Mouse (Mus musculus): ENCODE results near the gene Gm6020.
"Not testable (repeated sequence)": the region's sequence is repeated elsewhere in the genome, so short reads cannot be mapped to it uniquely, and the experiment has no call there.

Gene Gm6020

GRCm38 (mm10) chr19:61183590-61183989 lies at the start of gene Gm6020:
Gene Gm6020 (plus strand): TSS chr19:61183890.
- not testable (repeated sequence) for DNase-seq (ENCODE audit: low read depth)

- DNase-seq (ENCODE audit: low read depth) = no peak
These were observed 45.0 kb upstream of the Gm6020 start for GRCm38 (mm10) chr19:61138655-61139054.

- peak; percentile 90 for DNase-seq (ENCODE audit: low read depth)
These were observed 43.1 kb upstream of the Gm6020 start, which contains the start of gene Zfp950 for GRCm38 (mm10) chr19:61140342-61141206. Gene Zfp950 (minus strand): TSS chr19:61140840.

DNA sequence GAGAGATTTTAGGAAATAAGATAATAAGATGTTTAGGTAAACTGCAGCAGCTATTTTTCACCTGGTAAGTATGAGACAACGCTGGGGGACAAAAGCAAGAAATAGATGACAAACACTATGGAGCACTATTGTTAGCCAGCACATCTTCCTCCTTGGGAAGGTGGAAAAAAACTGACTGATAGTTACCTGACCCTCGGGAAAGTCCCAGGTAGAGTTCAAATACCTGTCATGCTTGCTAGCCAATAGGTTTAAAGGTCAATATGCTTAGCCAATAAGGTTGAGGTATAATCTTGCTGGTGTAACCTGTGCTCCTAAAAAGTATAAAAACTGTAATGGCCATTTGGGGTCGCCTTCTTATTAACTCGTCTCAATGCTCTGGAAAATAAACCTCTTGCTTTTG lies 42.4 kb upstream of the Gm6020 start:
- no peak for DNase-seq (ENCODE audit: low read depth)

DNA sequence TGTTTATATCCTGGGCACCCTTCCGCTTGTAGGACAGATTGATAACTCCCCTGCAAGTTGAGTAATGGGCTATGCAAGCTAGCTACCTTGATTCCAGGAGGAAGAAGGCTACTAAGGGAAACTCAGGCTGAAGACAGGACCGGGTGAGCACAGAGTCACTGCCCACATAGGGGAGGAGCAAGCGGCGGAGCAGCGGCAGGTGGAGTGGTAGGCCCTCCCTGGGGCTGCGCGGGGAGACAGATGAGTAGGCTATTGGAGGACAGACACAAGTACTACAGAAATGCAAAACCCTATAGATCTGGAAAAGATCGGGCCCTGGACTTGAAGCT lies 32.4 kb upstream of the Gm6020 start:
- peak; percentile 45 for DNase-seq (ENCODE audit: low read depth)

DNA sequence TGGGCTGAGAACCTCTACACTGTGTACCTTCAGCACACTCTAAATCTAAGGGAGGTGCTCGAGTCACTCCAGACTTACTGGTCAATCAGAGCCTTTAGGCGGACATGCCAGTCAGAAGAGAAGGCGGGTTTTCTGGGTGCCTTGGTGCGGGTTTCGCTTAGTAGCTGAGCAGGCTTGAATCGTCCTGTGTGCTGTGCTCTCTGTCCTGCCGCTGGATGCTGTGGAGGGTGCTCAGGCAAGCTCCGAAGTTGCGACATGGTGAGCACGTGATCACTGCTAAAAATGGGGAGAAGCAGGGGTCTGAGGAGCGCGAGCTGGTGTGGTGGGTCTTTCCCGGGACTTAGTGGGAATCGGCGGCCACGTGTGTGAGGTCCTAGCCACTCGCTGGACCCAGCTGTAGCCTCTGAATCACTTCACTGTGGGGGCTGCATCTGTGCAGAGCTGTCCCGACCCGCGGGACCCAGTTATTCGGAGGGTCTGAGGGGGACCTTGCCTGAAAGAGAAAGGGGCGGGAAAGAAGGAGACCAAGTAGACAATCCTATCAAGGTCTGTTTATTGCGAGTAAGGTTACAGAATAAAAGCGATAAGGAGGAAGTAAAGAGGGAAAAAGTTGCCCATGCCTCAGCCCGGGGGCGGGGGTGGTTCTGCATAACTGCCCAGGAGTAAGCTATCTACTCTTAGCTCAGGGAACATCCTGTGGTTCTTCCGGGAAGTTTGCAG lies 31.8 kb upstream of the Gm6020 start:
- DNase-seq (ENCODE audit: low read depth) = peak; percentile 31

GRCm38 (mm10) chr19:61175756-61176324 lies 7.8 kb upstream of the Gm6020 start, which contains the start of gene Gm7102:
Gene Gm7102 (minus strand): TSS chr19:61176309.
- DNase-seq (ENCODE audit: low read depth) = no peak

GRCm38 (mm10) chr19:61199316-61199715 lies 15.6 kb downstream of the Gm6020 start:
- DNase-seq (ENCODE audit: low read depth) = peak; percentile 93

DNA sequence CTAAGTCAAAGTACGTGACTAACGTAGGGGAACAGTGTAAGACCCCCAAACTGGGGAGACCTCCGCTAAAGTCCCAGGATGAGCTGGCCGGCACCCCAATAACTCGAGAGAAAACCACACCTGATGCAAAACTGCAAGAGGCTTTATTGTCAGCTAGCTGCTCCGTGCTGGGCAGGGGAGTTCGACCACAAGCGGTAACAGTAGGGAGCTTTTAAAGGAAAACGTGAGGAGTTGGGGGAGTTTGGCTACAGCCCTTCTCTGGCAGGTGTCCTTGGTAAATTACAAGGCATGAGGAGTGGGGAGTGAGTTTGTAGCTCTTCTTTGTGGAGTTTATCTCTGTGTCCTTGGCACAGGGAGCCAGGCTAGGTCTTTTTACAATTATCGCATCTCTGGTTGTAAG lies 16.1 kb downstream of the Gm6020 start:
- peak; percentile 60 for DNase-seq (ENCODE audit: low read depth)

DNA sequence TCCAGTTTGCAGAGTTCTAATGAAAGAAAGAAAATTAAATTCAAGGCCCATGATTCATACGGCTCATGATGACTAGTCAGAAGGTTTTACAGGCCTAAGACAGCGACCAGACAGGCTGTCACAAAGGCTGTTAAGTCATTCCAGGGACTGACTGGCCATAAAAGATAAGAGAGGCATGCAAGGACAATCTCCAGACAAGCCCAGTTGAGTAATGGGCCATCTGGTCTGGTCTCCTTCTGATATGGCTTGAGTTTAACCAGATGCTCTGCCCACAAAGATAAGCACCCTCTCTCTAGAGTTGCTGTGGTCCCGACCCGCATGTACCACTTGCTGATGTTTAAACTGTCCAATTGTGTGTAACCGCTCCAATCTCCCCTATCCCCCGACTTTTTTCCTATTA lies 23.8 kb downstream of the Gm6020 start:
- not testable (repeated sequence) for DNase-seq (ENCODE audit: low read depth)

DNA sequence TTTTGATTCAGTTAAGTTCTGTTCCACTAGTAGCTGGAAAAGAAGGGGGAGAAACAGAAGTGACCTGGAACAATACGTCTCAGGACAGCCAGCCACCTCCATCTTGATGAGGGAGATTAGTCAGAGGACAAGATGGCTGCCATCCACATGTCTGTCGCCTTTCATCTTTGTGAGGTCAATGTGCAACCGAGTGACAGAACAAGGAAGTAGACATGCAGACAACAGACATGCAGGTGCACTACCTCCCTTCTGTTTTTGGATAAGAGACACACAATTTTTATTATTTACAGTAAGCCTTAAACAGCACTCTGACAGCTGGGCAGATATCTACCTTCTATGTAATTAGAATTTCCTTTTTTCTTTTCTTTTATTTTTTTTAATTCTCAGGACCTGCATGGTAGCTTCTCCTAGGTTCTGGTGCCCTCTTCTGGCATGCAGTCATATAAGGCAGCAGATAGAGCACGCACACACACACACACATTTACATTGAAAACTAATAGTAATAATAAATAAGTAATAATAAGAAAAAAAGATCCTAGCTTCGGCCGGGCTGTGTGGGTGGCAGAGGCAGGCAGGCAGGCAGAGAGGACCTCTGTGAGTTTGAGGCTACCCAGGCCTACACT lies 40.1 kb downstream of the Gm6020 start:
- DNase-seq (ENCODE audit: low read depth) = peak; percentile 63

DNA sequence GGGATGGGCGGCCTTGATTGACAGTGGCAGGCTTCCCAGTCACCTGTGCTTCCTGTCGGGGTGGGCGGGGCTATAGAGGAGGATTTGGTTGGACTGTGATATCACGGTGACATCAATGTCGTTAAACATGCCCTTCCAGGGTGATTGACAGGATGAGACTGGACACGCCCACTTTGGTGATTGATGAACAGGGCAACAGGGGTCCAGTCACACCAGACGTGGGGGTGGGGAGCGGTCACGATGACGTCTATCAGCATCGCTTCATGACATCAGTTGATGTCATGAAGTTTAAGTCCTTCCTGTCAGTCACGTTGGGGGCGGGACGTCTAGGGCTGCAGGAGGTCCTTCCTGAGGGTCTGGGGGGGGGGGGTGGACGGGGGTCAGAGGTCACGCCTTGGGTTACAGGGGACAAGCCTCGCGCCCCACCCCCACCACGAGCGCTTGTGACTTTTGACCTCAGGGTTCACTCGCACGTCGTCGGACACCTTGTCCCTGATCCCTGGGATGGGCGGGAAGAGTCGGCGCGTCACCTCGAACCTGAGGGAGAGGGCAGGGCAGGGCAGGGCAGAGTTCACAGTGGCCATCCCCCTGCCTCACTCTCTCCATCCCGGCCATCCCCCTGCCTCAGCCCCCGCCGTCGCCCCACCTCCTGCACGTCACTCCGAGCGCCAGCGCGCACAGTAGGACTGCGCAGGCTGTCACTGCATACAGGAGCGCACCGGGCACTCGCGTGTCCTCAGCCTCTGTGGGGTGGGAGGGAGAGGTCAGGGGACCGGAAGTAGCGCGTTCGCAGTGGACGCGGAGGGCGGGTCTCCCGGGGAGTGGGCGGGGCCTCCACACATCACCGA lies 41.2 kb downstream of the Gm6020 start:
- peak; percentile 42 for DNase-seq (ENCODE audit: low read depth)

- DNase-seq (ENCODE audit: low read depth) = no peak
These were observed 42.1 kb downstream of the Gm6020 start for GRCm38 (mm10) chr19:61225526-61226400.

DNA sequence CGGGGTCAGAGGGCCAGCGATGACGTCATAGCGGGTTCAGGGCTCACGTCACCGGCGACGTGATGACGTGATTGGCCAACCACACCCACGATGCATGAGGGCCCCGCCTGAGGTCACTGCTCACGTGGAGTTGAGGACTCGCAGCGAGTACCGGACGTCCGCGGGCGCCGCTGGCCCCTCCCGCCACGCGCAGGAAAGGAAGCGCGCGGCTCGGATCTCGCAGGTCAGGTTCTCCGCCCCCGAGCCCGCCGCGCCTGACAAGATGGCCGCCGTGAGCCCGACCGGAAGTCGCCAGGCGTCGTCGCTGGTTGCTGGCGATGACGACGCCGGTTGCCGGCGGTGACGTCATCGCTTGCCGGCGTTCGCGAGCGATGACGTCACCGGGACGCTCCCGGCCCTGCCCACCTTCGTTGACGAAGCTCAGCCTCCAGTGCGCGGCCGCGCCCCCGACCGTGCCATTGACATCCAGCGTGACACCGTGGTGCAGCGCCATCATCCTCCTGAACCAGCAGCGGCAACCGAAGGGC lies 42.8 kb downstream of the Gm6020 start:
- peak; percentile 91 for DNase-seq (ENCODE audit: low read depth)

DNA sequence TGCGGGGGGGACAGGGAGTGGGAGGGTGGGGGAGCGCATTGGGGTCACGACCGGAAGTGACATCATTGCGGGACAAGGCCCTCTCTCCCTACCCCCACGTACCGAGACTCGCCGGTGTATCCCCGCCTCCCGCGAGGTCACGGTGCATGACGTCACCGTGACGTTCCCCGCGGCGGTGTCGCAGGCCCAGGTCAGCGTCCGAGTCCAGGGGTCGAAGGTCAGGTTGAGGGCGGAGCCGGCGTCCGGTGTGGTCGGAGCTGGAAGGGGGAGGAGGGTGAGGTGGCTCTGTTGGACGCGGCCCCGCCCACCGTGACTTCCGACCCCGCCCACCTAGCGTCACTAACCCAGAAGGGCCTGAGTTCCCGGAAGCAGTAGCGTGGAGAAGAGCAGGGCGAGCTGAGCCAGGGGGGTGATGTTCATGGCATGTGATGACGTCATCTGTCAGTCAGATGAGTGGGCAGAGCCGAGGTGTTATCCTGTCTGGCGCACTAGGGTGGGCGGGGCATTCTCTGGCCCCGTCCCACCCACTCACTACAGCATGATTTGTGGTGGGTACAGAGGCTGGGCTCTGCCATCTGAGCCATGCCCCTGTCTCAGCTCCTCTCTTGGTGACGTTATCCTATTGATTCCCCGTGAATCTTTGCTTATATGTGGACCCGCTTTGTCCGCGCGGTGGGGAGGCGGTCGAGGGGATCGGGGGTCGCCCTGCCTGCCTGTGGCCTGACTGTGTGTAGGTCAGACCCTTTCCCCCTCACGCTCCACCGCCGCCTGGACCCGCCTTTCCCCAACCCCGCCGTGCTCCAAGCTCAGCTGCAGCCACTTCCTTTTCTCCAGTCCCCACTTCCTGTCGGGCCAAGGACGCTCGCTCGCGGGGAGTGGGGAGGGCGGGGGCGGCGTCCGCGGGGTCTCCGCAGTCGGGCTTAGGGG lies 43.5 kb downstream of the Gm6020 start:
- DNase-seq (ENCODE audit: low read depth) = peak; percentile 93

GRCm38 (mm10) chr19:61227941-61228701 lies 44.4 kb downstream of the Gm6020 start, which contains the start of gene Csf2ra:
Gene Csf2ra (minus strand): TSS chr19:61228429.
- peak; percentile 47 for DNase-seq (ENCODE audit: low read depth)
